Mouse (Mus musculus): Measurements from ENCODE around the gene Mocs1.
A peak's percentile ranks its signal among the peaks of the same experiment; 100 is the strongest.

Mocs1 gene

DNA sequence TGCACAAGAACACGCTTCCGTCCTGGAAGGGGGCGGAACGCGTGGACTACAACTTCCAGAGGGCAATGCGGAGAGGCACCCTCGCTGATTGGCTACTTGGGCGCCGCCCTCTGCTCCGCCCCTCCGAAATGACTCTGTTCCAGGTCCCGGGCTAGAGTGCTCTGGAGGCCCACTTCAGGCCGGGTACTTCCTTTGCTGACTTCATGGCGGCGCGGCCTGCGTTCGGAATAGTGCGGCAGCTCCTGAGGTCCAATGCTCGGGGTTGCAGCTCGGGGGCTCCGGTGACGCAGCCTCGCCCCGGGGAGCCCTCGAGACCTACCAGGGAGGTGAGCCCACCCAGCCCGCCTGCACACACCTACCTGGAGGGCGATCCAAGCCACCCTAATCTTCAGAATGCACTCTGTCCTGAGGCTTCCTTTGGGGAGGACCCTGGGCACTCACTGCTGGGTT, at the start of gene Mocs1:
Gene Mocs1 (plus strand): TSS at position 124 of the 450 bp plus-strand sequence.
- DNase-seq = peak; percentile 94 to 96

- no peak for DNase-seq
These were observed 48.5 kb upstream of the Mocs1 start for GRCm38 (mm10) chr17:49379645-49380044.

DNA sequence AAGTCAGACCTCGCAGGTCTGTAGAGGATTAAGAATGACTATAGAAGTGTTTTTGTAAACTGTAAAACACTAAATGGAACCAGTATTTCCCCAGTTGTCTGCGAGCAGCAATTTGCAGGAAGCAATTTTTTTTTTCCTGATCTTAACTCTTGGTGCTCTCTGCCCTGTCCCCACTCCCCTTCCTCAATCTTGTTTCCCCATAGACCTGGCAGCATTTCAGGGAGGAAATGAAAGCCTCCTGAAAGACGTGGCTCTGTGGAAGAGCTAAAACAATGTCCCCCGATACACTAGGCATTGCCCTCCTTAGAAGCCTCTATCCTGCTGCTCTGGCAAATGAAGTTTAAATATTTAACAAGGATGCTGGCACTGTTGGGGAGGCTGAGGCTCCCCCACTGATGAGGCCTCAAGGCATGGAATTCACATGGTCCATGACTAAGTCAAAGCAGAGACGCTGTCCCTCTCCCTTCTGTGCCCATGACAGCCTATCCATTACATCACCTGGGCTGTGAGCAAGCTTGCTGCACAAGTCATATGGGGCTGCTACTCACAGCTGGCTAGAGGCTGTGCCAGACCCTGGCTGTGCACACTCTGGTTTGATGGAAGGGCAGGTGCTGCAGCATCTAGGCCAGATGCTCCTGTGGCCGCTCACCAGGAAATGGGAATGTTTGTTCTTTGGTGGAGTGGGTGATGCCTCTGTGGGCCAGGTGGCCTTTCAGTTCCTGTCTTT, 43.8 kb upstream of the Mocs1 start:
- peak; percentile 66 to 68 for DNase-seq

- no peak for DNase-seq
These were observed 40.4 kb upstream of the Mocs1 start for GRCm38 (mm10) chr17:49387741-49388140.

DNA sequence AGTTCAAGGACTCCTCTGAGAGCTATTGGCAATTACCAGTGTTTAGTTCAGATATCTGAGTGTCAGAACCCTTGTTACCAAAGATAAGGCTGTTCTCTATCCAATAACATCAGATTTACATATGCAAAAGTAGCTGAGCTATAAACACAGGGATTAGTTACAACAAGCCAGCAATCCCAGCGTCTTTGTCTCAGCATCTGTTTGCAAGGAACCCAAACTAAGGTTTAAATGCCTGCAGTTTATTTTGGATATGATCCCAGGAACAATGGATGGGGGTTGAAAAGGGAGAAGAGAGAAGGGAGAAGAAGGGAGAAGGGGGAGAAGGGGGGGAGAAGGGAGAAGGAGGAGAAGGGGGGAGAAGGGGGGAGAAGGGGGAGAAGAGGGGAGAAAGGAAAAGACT, 35.4 kb upstream of the Mocs1 start:
- no peak for DNase-seq

GRCm38 (mm10) chr17:49394836-49395235, 33.3 kb upstream of the Mocs1 start:
- peak; percentile 36 to 42 for DNase-seq

GRCm38 (mm10) chr17:49399605-49400004, 28.6 kb upstream of the Mocs1 start:
- DNase-seq = no peak

GRCm38 (mm10) chr17:49400130-49400529, 28.0 kb upstream of the Mocs1 start:
- DNase-seq = peak; percentile 91 to 95

DNA sequence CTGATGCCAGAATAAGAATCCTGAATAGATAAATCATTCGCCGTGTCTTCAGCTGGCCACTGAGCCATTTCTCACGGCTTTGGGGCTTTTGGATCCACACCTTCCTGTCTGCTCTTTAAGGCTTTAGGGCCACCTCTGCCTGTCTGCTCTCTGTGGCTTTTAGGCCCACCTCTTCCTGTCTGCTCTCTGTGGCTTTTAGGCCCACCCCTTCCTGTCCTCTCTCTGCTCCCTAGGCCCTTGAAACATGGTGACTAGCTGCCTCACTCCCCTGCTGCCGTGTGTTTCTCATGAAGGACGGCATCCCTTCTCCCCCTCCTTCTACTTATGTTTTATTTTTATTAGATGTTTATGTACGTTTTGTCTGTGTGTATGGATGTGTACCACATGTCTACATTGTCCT, 25.0 kb upstream of the Mocs1 start:
- DNase-seq = no peak

DNA sequence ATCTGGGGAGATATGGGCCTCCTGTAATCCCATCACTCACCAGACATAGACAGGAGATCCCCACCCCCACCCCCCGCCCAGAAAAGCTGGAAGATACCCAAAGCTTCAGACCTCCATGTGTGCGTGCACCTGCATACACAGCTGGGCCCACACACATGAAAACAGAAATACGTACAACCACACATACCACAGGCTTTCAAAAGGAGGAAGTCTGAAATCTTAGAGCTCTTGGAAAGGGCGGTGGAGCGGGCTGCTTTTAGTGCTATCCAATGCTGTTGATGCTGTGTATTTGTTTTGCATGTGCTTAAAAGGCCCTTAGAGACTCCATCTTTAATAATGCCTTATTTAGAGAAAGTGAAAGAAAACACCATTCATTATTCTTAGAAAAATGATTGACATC, 22.2 kb upstream of the Mocs1 start:
- no peak for DNase-seq

DNA sequence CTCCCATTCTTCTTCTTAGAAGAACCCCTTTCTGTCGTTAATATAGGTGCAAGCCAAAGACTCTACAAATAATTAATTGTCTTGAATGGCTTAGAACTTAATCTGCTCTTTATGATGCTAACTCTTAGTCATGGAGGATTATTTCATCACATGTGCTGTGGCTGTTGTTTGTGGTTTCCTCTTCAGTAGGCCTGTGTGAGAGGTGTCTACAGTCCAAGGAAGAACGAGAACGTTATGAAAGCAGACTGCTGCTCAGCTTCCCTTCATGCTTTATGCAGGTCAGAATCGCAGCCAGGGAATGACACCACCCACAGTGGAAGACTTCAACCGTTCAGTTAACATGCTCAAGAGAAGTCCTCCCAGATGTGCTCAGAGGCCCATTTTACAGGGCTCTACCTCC, 15.2 kb upstream of the Mocs1 start:
- DNase-seq = no peak

GRCm38 (mm10) chr17:49413554-49413953, 14.6 kb upstream of the Mocs1 start:
- peak in 1 of 2 experiments; percentile 33 for DNase-seq

DNA sequence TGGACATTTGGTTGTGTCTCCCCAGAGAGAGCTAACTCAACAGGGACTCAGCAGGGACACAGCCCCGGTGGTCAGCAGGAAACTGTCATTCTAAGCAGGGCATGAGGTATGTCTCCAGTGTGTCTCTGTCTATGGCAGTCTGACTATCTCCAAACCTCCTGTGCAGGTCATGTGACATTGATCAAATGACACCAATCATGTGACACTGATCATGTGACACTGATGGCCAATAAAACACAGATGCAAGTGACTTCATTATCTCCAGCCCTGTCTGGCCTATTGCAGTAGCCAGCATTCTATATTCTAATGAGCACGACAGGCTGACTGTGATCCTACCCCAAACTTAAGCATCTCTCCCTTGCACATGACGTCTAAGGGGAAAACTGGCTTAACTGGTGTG, 11.9 kb upstream of the Mocs1 start:
- DNase-seq = no peak

- no peak for DNase-seq
These were observed 8.3 kb upstream of the Mocs1 start for GRCm38 (mm10) chr17:49419813-49420212.

- no peak for DNase-seq
These were observed 5.7 kb upstream of the Mocs1 start for GRCm38 (mm10) chr17:49422286-49423066.

GRCm38 (mm10) chr17:49423067-49423325, 5.2 kb upstream of the Mocs1 start:
- DNase-seq = no peak

GRCm38 (mm10) chr17:49423872-49424271, 4.3 kb upstream of the Mocs1 start:
- DNase-seq = no peak

DNA sequence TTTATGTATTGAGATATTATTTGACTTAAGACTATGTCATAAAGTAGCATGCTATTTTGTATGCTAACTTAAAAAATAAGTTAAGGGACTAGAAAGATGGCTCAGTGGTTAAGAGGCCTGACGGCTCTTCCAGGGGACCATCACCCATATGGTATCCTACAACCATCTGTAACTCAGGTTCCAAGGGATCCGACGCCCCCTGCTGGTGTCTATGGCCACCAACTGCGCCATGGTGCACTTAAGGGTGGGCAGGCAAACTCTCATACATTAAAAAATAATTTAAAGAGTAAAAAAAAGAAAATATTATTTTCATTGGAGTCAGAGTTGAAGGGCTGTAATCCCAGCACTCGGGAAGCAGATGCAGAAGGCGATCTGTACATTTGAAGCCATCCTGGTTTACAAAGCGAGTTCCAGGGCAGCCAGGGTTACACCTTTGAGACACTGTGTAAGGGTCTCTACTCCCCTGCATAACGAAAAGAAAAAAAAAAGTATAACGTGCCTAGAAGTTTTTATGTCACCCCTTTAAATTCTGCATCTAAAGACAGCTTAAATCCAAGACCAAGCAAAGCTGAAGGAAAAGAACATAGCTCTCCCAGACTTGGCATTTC, 427 bp upstream of the Mocs1 start:
- peak; percentile 46 to 51 for DNase-seq

DNA sequence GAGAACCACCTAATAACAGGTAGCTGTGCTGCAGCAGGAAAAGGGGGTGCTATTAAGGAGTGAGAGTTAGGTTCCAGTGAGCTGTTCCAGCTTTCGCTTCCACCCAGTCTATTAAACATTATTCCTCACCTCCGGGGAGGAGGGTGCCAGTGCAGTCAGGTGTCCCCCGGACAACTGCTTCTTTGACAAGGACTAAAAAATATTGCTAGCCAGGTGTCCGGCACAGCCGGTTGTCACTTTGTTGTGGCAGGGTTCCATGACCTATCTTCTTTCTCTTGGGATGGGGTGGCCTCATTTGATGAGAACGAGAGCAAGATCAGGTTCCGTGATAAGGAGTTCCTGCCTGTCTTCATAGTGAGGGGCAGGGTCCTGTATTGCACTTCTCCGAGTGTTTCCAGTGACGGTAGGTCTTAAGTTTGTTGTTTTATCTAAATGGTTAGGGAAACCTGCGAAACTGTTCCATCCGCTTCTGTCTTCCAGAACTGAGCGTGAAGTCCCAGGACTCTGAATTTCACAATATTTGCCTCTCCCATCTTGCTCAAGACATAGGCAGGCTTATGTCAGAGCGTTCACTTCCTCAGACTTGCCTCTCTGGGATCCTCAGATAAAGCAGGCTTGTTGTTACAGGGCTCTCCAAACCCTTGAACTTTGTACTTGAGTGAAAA, 721 bp downstream of the Mocs1 start:
- peak; percentile 34 to 42 for DNase-seq

DNA sequence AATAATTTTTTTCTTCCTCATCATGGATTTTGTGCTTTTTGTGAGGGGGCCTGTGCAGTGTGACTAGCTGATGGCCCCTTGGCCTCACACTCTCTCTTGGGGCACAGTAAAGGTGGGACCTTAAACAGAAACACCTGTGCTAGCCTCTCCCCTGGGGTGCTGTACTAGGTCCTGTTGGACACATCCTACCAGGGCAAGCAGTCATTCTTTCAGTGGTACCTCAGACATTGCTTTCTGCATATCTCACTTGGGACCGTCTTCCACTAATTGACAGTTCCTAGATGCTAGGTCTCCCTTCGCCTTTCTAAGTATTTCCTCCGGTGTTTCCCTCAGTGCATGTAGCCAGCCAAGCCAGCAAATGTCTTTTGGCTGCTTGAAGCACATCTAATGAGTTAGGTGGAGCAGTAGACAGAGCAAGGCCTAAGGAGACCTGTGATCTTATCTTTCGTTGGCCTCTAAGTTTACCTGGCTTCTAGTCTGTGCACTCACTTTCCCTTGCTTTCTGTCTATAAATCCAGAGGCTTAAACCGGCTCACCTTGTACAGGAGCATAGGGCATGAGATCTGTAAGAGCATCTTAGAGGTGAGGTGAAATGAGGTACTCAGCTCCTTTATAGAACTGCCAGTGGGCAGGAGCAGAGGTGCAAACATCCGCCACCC, 1.4 kb downstream of the Mocs1 start:
- DNase-seq = no peak

DNA sequence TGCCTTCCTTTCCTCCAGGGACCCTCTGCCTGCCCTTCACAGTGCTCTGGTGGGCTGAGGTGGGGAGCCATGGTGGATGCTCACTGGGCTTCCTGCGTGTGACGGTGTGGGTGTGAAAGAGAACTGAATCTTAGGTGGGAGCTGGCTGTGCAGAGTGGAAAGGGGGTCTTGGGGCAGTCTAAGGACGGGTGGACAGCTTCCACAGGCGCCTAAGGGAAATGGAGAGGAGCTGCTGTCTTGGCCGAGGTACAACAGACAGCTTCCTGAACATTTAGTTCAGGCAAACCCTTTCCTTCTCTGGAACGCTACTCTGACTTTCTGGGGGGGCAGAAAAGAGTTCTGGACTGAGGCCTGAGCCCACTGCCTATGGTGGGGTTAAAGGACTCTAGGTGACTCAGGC, 2.0 kb downstream of the Mocs1 start:
- DNase-seq = no peak

DNA sequence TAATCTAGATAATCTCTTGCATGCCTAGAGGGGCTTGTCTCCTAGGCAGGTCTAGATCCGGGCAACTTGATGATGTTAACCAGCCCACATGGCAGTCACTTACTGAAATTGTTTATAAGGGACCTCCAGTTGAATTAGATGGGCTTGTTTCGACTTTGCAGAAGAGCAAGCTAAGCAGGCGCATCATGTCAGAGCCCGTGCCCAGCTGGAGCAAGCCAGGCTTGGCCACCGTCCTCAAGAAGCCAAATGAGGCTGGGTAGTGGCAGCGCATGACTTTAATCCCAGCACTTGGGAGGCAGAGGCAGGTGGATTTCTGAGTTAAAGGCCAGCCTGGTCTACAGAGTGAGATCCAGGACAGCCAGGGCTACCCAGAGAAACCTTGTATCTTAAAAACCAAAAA, 3.0 kb downstream of the Mocs1 start:
- DNase-seq = no peak
